Mouse (Mus musculus): ENCODE results near the gene Fancc. TPM values are rescaled to one million over a fixed set of nuclear protein-coding genes. Genes with fewer than 3 reads are reported as not detected.
A peak's percentile ranks its signal among the peaks of the same experiment; 100 is the strongest.
"Not testable (repeated sequence)": the region's sequence is repeated elsewhere in the genome, so short reads cannot be mapped to it uniquely, and the experiment has no call there.

Fancc gene
- polyA plus RNA-seq, 1 experiment from 2014 or later, result 25.9 TPM

GRCm38 (mm10) chr13:63321689-63322088, 175.4 kb downstream of the Fancc start:
- Histone ChIP-seq H3K4me1 (ENCODE audit: insufficient read depth) (peaks cover 21% of the 10 kb centered on the region), H3K36me3 (ENCODE audit: insufficient read depth) (0 out of 2 replicates have a peak, but pooled peaks cover 6% of the 10 kb centered on the region), H3K27me3 (ENCODE audit: insufficient read depth, low read length) (no peaks in the 10 kb centered on the region), H3K4me3 (ENCODE audit: low read depth, low read length) (no peak overlapping the region), H3K4me2 (no peak overlapping the region), H3K9me3 (ENCODE audit: low read depth, low read length) (no peaks in the 10 kb centered on the region), H3K27ac (ENCODE audit: low read depth) (no peak overlapping the region), H3K9ac (no peak overlapping the region)
- no peak for DNase-seq
- WGBS, result 61% methylated on average over 5 of the region's 5 CpGs
- no peak for ATAC-seq (ENCODE audit: insufficient read depth)
- TF ChIP-seq CTCF (IDR thresholded peaks at IDR 0.05; ENCODE audit: low read depth), result 0 out of 2 replicates have a peak, but pooled peaks have one; percentile 2

DNA sequence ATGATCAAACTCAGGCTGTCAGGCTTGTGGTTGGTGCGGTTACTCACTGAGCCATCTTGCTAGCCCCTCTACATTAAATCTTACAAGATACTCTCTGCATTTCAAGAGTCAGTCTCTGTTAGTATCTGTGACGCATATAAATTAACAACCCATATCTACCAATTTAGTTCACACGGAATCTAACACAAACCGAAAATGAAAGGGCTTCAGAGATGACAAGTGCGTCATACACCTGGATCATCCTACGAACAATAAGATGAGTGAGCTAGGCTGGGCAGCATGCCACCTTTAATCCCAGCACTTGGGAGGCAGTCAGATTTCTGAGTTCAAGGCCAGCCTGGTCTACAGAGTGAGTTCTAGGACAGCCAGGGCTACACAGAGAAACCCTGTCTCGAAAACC, 177.3 kb downstream of the Fancc start:
- Histone ChIP-seq H3K27me3 (ENCODE audit: insufficient read depth, low read length) (no peaks in the 10 kb centered on the region), H3K9me3 (ENCODE audit: low read depth, low read length) (no peaks in the 10 kb centered on the region), H3K4me1 (ENCODE audit: insufficient read depth) (peaks cover 19% of the 10 kb centered on the region), H3K9ac (no peak overlapping the region), H3K4me2 (no peak overlapping the region), H3K36me3 (ENCODE audit: insufficient read depth) (0 out of 2 replicates have a peak, but pooled peaks cover 6% of the 10 kb centered on the region), H3K4me3 (ENCODE audit: low read depth, low read length) (no peak overlapping the region), H3K27ac (ENCODE audit: low read depth) (no peak overlapping the region)
- 87% methylated on average over 7 of the region's 7 CpGs for WGBS
- TF ChIP-seq CTCF (IDR thresholded peaks at IDR 0.05; ENCODE audit: low read depth), result no peak
- no peak for ATAC-seq (ENCODE audit: insufficient read depth)
- no peak for DNase-seq

DNA sequence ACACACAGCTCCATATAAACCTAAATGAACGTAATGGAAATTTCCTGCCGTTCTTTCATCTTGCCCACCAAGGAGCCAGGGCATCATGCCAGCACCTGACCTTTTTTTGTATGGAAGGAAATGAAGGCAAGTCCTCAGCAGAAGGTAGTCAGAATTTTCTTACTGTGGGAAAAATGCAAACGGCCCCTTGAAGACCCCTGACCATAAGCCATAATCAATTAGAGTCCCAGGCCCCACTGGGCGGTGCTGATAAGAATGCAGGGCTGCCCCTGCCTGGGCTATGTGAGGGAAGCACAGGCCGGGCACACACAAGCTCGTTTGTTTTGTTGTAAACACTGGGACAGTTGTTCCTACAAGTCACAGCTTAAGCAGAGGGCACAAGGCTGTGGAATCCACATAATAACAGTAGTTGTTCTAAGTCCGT, 179.4 kb downstream of the Fancc start:
- ATAC-seq (ENCODE audit: insufficient read depth) (no peak), DNase-seq (no peak)
- 49% methylated on average over 7 of the region's 7 CpGs for WGBS
- H3K27me3 ChIP-seq (ENCODE audit: insufficient read depth, low read length), result no peaks in the 10 kb centered on the region
- no peak overlapping the region for H3K4me3 ChIP-seq (ENCODE audit: low read depth, low read length)
- H3K9ac ChIP-seq, result no peak overlapping the region
- no peak overlapping the region for H3K27ac ChIP-seq (ENCODE audit: low read depth)
- H3K4me1 ChIP-seq (ENCODE audit: insufficient read depth), result no peaks in the 10 kb centered on the region
- TF ChIP-seq CTCF (IDR thresholded peaks at IDR 0.05; ENCODE audit: low read depth), result no peak
- no peak overlapping the region for H3K4me2 ChIP-seq
- 0 out of 2 replicates have a peak, but pooled peaks cover 9% of the 10 kb centered on the region for H3K36me3 ChIP-seq (ENCODE audit: insufficient read depth)
- H3K9me3 ChIP-seq (ENCODE audit: low read depth, low read length), result no peaks in the 10 kb centered on the region

- no peak for ATAC-seq (ENCODE audit: insufficient read depth)
- WGBS, result 80% methylated on average over 5 of the region's 5 CpGs
- no peak for TF ChIP-seq CTCF (IDR thresholded peaks at IDR 0.05; ENCODE audit: low read depth)
Observed at GRCm38 (mm10) chr13:63316407-63316806, 180.7 kb downstream of the Fancc start.

DNA sequence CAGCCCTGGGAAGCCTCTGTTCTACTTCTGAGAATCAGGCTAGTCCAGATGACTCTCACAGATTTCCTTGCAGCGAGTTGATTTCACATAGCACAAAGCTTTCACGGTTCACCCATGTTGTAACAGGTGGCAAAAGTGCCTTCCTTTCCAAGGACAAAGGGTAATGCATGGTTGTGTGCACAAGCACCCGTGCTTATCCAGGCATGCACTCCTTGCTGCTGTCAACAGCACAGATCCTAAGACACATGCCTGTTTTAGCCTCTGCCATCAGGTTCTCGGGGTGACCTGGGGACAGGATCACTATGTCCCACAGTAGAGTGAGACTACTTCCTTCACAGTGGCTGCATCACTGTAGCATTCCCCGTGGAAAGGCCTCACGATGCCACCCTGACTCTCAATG, 181.3 kb downstream of the Fancc start:
- DNase-seq, result no peak
- WGBS, result 90% methylated on average over 6 of the region's 6 CpGs
- H3K4me3 ChIP-seq (ENCODE audit: low read depth, low read length), result no peak overlapping the region
- peaks cover 24% of the 10 kb centered on the region; the same call in 1 of the 2 replicates for H3K36me3 ChIP-seq (ENCODE audit: insufficient read depth)
- no peaks in the 10 kb centered on the region for H3K27me3 ChIP-seq (ENCODE audit: insufficient read depth, low read length)
- H3K4me1 ChIP-seq (ENCODE audit: insufficient read depth), result no peaks in the 10 kb centered on the region
- no peak overlapping the region for H3K27ac ChIP-seq (ENCODE audit: low read depth)
- H3K4me2 ChIP-seq, result no peak overlapping the region
- no peak for ATAC-seq (ENCODE audit: insufficient read depth)
- H3K9me3 ChIP-seq (ENCODE audit: low read depth, low read length), result no peaks in the 10 kb centered on the region
- no peak for TF ChIP-seq CTCF (IDR thresholded peaks at IDR 0.05; ENCODE audit: low read depth)
- no peak overlapping the region for H3K9ac ChIP-seq

More at GRCm38 (mm10) chr13:63316407-63316806, 180.7 kb downstream of the Fancc start:
- no peak overlapping the region for H3K4me3 ChIP-seq (ENCODE audit: low read depth, low read length)
- H3K27ac ChIP-seq (ENCODE audit: low read depth), result no peak overlapping the region
- no peaks in the 10 kb centered on the region for H3K4me1 ChIP-seq (ENCODE audit: insufficient read depth)
- H3K9me3 ChIP-seq (ENCODE audit: low read depth, low read length), result no peaks in the 10 kb centered on the region
- DNase-seq, result no peak
- no peak overlapping the region for H3K9ac ChIP-seq
- H3K4me2 ChIP-seq, result no peak overlapping the region
- H3K36me3 ChIP-seq (ENCODE audit: insufficient read depth), result peaks cover 19% of the 10 kb centered on the region; the same call in 1 of the 2 replicates
- no peaks in the 10 kb centered on the region for H3K27me3 ChIP-seq (ENCODE audit: insufficient read depth, low read length)

DNA sequence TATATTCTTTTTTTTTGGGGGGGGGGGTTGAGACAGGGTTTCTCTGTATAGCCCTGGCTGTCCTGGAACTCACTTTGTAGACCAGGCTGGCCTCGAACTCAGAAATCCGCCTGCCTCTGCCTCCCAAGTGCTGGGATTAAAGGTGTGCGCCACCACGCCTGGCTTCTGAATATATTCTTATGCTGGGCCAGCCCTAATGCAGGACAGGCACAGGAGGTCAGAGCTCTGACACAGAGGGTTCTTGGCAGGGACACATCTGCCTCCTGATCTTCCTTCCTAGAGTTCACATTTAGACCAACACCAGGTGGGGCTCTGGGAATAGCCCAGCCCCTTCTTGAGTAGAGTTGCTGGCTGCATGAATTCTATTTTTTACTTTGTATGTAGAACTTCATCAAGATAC, 182.0 kb downstream of the Fancc start:
- WGBS, result 86% methylated on average over 2 of the region's 4 CpGs

GRCm38 (mm10) chr13:63314608-63314920, 182.5 kb downstream of the Fancc start:
- H3K9me3 ChIP-seq (ENCODE audit: low read depth, low read length), result no peaks in the 10 kb centered on the region
- H3K4me2 ChIP-seq, result no peak overlapping the region
- no peak for ATAC-seq (ENCODE audit: insufficient read depth)
- WGBS, result 64% methylated on average over 4 of the region's 4 CpGs
- H3K36me3 ChIP-seq (ENCODE audit: insufficient read depth), result peaks cover 24% of the 10 kb centered on the region; the same call in 1 of the 2 replicates
- no peaks in the 10 kb centered on the region for H3K4me1 ChIP-seq (ENCODE audit: insufficient read depth)
- no peaks in the 10 kb centered on the region for H3K27me3 ChIP-seq (ENCODE audit: insufficient read depth, low read length)
- no peak overlapping the region for H3K27ac ChIP-seq (ENCODE audit: low read depth)
- H3K4me3 ChIP-seq (ENCODE audit: low read depth, low read length), result no peak overlapping the region
- H3K9ac ChIP-seq, result no peak overlapping the region
- no peak for DNase-seq
- no peak for TF ChIP-seq CTCF (IDR thresholded peaks at IDR 0.05; ENCODE audit: low read depth)

More for the DNA sequence above, 182.0 kb downstream of the Fancc start:
- H3K9ac ChIP-seq; H3K4me1 ChIP-seq (ENCODE audit: insufficient read depth); H3K4me3 ChIP-seq (ENCODE audit: low read depth, low read length); H3K9me3 ChIP-seq (ENCODE audit: low read depth, low read length); H3K27me3 ChIP-seq (ENCODE audit: insufficient read depth, low read length); DNase-seq; ATAC-seq (ENCODE audit: insufficient read depth); H3K27ac ChIP-seq (ENCODE audit: low read depth); H3K4me2 ChIP-seq: not testable (repeated sequence)
- peaks cover 24% of the 10 kb centered on the region; the same call in 1 of the 2 replicates for H3K36me3 ChIP-seq (ENCODE audit: insufficient read depth)
